In the genomic region with DNA sequence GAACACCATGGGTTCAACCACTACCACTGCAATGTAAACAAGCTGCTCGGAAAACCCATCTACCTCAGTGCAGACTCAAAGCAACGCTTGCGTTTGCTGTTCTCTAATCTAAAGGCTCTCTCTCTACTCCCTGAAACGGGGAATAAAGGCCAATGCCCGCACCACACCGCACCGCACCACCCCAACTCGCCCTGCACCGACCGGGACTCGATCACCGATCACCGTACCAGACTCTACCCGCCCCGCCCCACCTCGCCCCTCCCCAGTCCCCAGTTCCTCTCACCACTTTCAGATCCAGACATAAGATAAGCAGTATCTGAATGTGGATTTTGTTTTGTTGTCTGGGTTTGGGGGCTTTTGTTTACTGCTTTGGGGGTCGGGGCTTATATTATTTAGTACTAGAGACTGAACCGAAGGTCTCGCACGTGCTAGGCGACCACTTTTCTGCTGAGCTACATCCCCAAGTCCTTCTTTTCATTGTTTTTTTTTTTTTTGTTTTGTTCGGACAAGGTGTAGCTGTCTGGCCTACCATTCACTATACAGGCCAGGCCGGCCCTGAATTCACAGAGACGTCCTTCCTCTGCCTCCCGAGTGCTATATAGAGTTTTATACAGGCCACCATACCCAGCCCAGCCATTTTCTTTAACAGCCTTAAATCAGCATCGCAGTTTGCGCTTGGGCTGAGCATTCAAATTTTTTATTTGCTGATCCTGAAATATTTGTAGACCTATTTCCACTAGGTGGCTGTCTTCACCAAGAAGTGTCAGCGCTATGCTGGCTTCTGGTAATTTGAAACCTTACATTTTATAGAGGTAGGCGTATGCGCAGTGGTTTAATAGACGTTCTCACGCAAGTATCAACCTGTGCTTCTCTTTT, we compare ENCODE assay signal across 9 mouse cellular contexts. TPM values are rescaled to one million over a fixed set of nuclear protein-coding genes. Genes with fewer than 3 reads are reported as not detected.
DNase-seq lines count a peak whose midpoint lies in the region; ATAC-seq lines count a peak whose summit lies in the region.
"Had no signal": no experiment of that assay in that cellular context is flagged by ENCODE, and none has a peak within 500 bp of the region (broad histone marks: within the 10 kb centered on the region; RNA-seq: fewer than 3 reads in every experiment).

No protein-coding gene starts in this region.

- ATAC-seq in heart, embryonic 14.5 days (ENCODE audit: insufficient number of reproducible peaks, insufficient read depth, low FRiP score, low read depth) = peak; percentile 53; the same call in 1 of the 2 replicates
- peak; percentile 62; the same call in 1 of the 2 replicates for ATAC-seq in kidney, embryonic 16.5 days (ENCODE audit: low FRiP score, low TSS enrichment)
- peak; percentile 37; the same call in 1 of the 2 replicates for ATAC-seq in liver, embryonic 16.5 days (ENCODE audit: low read depth)
- peak; percentile 45; the same call in 1 of the 2 replicates for ATAC-seq in neural tube, embryonic 12.5 days (ENCODE audit: low FRiP score, low read depth)

- peaks cover 0 to 5% of the 10 kb centered on the region in 2 experiments; a peak in 2 of 4 replicates for H3K4me1 ChIP-seq in heart, embryonic 14.5 days (ENCODE audit: control insufficient read depth in 2 of 2, insufficient read depth in 2 of 2, low read length in 2 of 2)
- peaks cover 16% of the 10 kb centered on the region for H3K4me1 ChIP-seq in kidney, embryonic 16.5 days (ENCODE audit: insufficient read depth, low read length)
- peaks cover 9% of the 10 kb centered on the region for H3K4me1 ChIP-seq in liver, embryonic 16.5 days (ENCODE audit: control insufficient read depth, low read depth, low read length)
- no peaks in the 10 kb centered on the region for H3K4me1 ChIP-seq in neural tube, embryonic 12.5 days

- peak overlapping the region; percentile 71 for H3K4me2 ChIP-seq in heart, embryonic 14.5 days (ENCODE audit: low read length)
- peak overlapping the region; percentile 53 for H3K4me2 ChIP-seq in kidney, embryonic 16.5 days (replicated peaks; ENCODE audit: low read depth, low read length)
- peak overlapping the region; percentile 57 for H3K4me2 ChIP-seq in liver, embryonic 16.5 days (ENCODE audit: low read depth, low read length)
- peak overlapping the region; percentile 48 for H3K4me2 ChIP-seq in neural tube, embryonic 12.5 days (replicated peaks)

- no peak overlapping the region for H3K27ac ChIP-seq in heart, embryonic 14.5 days (replicated peaks in 1 of 2; ENCODE audit: control insufficient read depth in 1 of 2, insufficient read depth in 1 of 2, low read depth in 2 of 2, low read length in 2 of 2)
- no peak overlapping the region for H3K27ac ChIP-seq in kidney, embryonic 16.5 days (ENCODE audit: low read length)
- H3K27ac ChIP-seq in liver, embryonic 16.5 days (ENCODE audit: low read length) = no peak overlapping the region
- no peak overlapping the region for H3K27ac ChIP-seq in neural tube, embryonic 12.5 days
- H3K27ac ChIP-seq: macrophage had no signal

- no peaks in the 10 kb centered on the region for H3K27me3 ChIP-seq in heart, embryonic 14.5 days (ENCODE audit: control insufficient read depth, insufficient read depth, low read length)
- H3K27me3 ChIP-seq in kidney, embryonic 16.5 days (ENCODE audit: insufficient read depth, low read length) = no peaks in the 10 kb centered on the region
- no peaks in the 10 kb centered on the region for H3K27me3 ChIP-seq in liver, embryonic 16.5 days (ENCODE audit: control insufficient read depth, insufficient read depth, low read depth, low read length)
- H3K27me3 ChIP-seq in neural tube, embryonic 12.5 days (replicated peaks) = no peaks in the 10 kb centered on the region

- peak; percentile 83 for DNase-seq in CD4-positive, CD25-positive, alpha-beta regulatory T cell, adult 2 months (ENCODE audit: low read depth, low spot score)
- DNase-seq in Muller cell, postnatal 12 days (ENCODE audit: inconsistent ontology term) = peak; percentile 48
- peak; percentile 46 for DNase-seq in embryo, embryonic 11.5 days (ENCODE audit: low read depth, low spot score)
- DNase-seq in testis, postnatal 10 days (ENCODE audit: low spot score) = no peak

- 12% methylated on average over 32 of the region's 32 CpGs for WGBS in heart, embryonic 14.5 days
- WGBS in kidney, embryonic 16.5 days = 12% methylated on average over 32 of the region's 32 CpGs
- WGBS in liver, embryonic 16.5 days (ENCODE audit: insufficient replicate concordance) = 14% methylated on average over 32 of the region's 32 CpGs
- WGBS in neural tube, embryonic 12.5 days = 18% methylated on average over 32 of the region's 32 CpGs

- peak overlapping the region; percentile 61 for H3K9ac ChIP-seq in heart, embryonic 14.5 days (ENCODE audit: low read length)
- peak overlapping the region; percentile 57 for H3K9ac ChIP-seq in kidney, embryonic 16.5 days (replicated peaks; ENCODE audit: low read length)
- peak overlapping the region; percentile 18; the same call in 1 of the 2 replicates for H3K9ac ChIP-seq in liver, embryonic 16.5 days (ENCODE audit: low read depth, low read length)
- no peak overlapping the region for H3K9ac ChIP-seq in neural tube, embryonic 12.5 days

- no peaks in the 10 kb centered on the region for H3K9me3 ChIP-seq in heart, embryonic 14.5 days (ENCODE audit: control insufficient read depth, low read length)
- H3K9me3 ChIP-seq in kidney, embryonic 16.5 days (ENCODE audit: low read length) = no peaks in the 10 kb centered on the region
- no peaks in the 10 kb centered on the region for H3K9me3 ChIP-seq in liver, embryonic 16.5 days (replicated peaks; ENCODE audit: control insufficient read depth, low read length)
- H3K9me3 ChIP-seq in neural tube, embryonic 12.5 days = no peaks in the 10 kb centered on the region

- H3K36me3 ChIP-seq in heart, embryonic 14.5 days (ENCODE audit: control insufficient read depth, insufficient read depth, low read length) = no peaks in the 10 kb centered on the region
- no peaks in the 10 kb centered on the region for H3K36me3 ChIP-seq in kidney, embryonic 16.5 days (ENCODE audit: insufficient read depth, low read length)
- H3K36me3 ChIP-seq in liver, embryonic 16.5 days (ENCODE audit: control insufficient read depth, insufficient read depth) = no peaks in the 10 kb centered on the region
- H3K36me3 ChIP-seq in neural tube, embryonic 12.5 days = no peaks in the 10 kb centered on the region

- H3K4me3 ChIP-seq in heart, embryonic 14.5 days (ENCODE audit: control insufficient read depth in 1 of 2, insufficient read depth in 1 of 2, low read depth in 1 of 2, low read length in 2 of 2) = peak overlapping the region; percentile 27 to 28
- peak overlapping the region; percentile 33 for H3K4me3 ChIP-seq in kidney, embryonic 16.5 days (ENCODE audit: low read length)
- H3K4me3 ChIP-seq in liver, embryonic 16.5 days (ENCODE audit: low read depth, low read length) = peak overlapping the region; percentile 36
- no peak overlapping the region for H3K4me3 ChIP-seq in neural tube, embryonic 12.5 days

RNA-seq across cellular contexts. Expression of gene Tnks2, which starts 18.4 kb away (rescaled TPM):
- 67.1 and 71.7 TPM in 2 replicates for polyA plus RNA-seq in heart, embryonic 14.5 days (2014; fragmentation: Nextera tagmentation; extraction: Ambion mirVana)
- 27.7 and 41.9 TPM in 2 replicates for polyA plus RNA-seq in kidney, embryonic 16.5 days (2015; fragmentation: Nextera tagmentation; extraction: Ambion mirVana)
- 6.0 and 7.3 TPM in 2 replicates for polyA plus RNA-seq in liver, embryonic 16.5 days (2015; fragmentation: Nextera tagmentation; extraction: Ambion mirVana)
- polyA plus RNA-seq in neural tube, embryonic 12.5 days (2016; fragmentation: Nextera tagmentation; extraction: Ambion mirVana) = 81.8 and 85.3 TPM in 2 replicates
